Mouse (Mus musculus) CH12.LX (cell line): ENCODE measurements at regions not wholly inside any gene's neighbourhood (a gene's known extent, or its start where the extent isn't known, plus 50 kb on each side); places are given as distances from the start of the nearest gene placed in this dataset.

ENCODE experiments used
- NRF1 ChIP-seq: IDR thresholded peaks from 2 replicates; pipeline ENCODE4 v1.6.1; 2014; ENCODE audit warnings: low read depth, mild to moderate bottlenecking, inconsistent platforms, low read length, improper control_type of control experiment, moderate library complexity
- POLR2A ChIP-seq: IDR thresholded peaks from 2 replicates; pipeline ENCODE4 v1.6.1; 2011; ENCODE audit warnings: low read depth, mild to moderate bottlenecking, improper control_type of control experiment, low read length

DNA sequence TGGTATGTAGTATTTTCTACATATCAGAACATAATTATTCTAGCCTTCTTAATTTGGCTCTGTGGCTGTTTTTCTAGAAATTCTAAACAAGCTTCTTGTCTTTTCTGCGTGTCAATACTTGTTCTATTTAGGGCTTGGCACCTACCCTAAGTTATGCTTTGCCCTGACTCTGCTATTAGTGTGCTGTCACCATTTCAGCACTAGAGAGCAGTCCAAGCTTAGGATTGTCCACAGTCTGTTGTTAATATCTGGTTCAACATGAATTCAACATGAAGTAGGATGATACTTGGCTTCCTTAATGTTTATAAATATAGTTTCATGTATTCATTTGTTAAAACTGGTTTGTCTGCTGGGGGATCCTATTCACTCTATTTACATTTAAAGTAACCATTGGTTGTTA, 61.2 kb downstream of the Maged1 start:
- TF ChIP-seq NRF1, result no peak
- TF ChIP-seq POLR2A, result no peak
